Mouse (Mus musculus): ENCODE data around the gene Rxra. TPM values are rescaled to one million over a fixed set of nuclear protein-coding genes. Genes with fewer than 3 reads are reported as not detected.

Rxra gene
- polyA plus RNA-seq, 1 experiment from 2014 or later, result 17.1 TPM

- peaks cover 65% of the 10 kb centered on the region for H3K4me1 ChIP-seq
- no peak for ATAC-seq (ENCODE audit: low FRiP score, low read depth)
- H3K4me3 ChIP-seq, result no peak overlapping the region
- H3K9me3 ChIP-seq, result no peaks in the 10 kb centered on the region
- H3K36me3 ChIP-seq, result peaks cover 44% of the 10 kb centered on the region
- no peaks in the 10 kb centered on the region for H3K27me3 ChIP-seq
- H3K27ac ChIP-seq, result no peak overlapping the region
- 84% methylated on average over 9 of the region's 9 CpGs for WGBS
- H3K4me2 ChIP-seq (replicated peaks), result no peak overlapping the region
- no peak overlapping the region for H3K9ac ChIP-seq
Measured at GRCm38 (mm10) chr2:27761996-27762340, 85.7 kb downstream of the Rxra start.

DNA sequence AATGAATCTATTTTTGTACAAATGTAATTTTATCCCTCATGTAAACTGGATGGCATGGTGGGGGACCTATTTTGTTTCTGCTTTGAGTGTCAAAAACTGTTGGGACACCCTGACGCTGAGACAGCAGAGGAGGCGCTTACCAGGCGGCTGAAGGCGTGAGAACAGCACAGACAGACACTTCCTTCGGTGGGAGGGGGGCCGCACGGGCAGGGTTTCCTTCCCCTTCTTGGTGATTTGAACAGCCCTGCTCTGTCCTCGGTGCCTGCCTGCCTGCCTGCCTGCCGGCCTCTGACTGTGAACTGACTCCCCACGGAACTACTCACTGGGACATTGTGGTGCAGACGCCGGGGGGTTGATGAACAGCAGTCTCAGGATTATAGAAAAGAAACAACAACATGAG is 86.3 kb downstream of the Rxra start:
- Histone ChIP-seq H3K36me3 (peaks cover 38% of the 10 kb centered on the region), H3K9ac (no peak overlapping the region), H3K4me1 (peaks cover 60% of the 10 kb centered on the region), H3K9me3 (no peaks in the 10 kb centered on the region), H3K4me2 (replicated peaks) (no peak overlapping the region), H3K27me3 (no peaks in the 10 kb centered on the region), H3K4me3 (no peak overlapping the region), H3K27ac (peak overlapping the region; percentile 63; the same call in 1 of the 2 replicates)
- 49% methylated on average over 12 of the region's 12 CpGs for WGBS
- no peak for ATAC-seq (ENCODE audit: low FRiP score, low read depth)

- peak overlapping the region; percentile 48 for H3K9ac ChIP-seq
- peaks cover 54% of the 10 kb centered on the region for H3K4me1 ChIP-seq
- ATAC-seq (ENCODE audit: low FRiP score, low read depth), result no peak
- H3K4me3 ChIP-seq, result no peak overlapping the region
- H3K27ac ChIP-seq, result peak overlapping the region; percentile 63
- peaks cover 33% of the 10 kb centered on the region for H3K36me3 ChIP-seq
- no peaks in the 10 kb centered on the region for H3K27me3 ChIP-seq
- H3K4me2 ChIP-seq (replicated peaks), result no peak overlapping the region
- 68% methylated on average over 14 of the region's 14 CpGs for WGBS
- no peaks in the 10 kb centered on the region for H3K9me3 ChIP-seq
Measured at GRCm38 (mm10) chr2:27762920-27763780, 86.9 kb downstream of the Rxra start.

- Histone ChIP-seq H3K36me3 (peaks cover 29% of the 10 kb centered on the region), H3K4me2 (replicated peaks) (no peak overlapping the region), H3K4me3 (no peak overlapping the region), H3K9ac (peak overlapping the region; percentile 48), H3K9me3 (no peaks in the 10 kb centered on the region), H3K4me1 (peaks cover 46% of the 10 kb centered on the region), H3K27me3 (no peaks in the 10 kb centered on the region), H3K27ac (peak overlapping the region; percentile 63; the same call in 1 of the 2 replicates)
- WGBS, result 8% methylated on average over 6 of the region's 6 CpGs
- ATAC-seq (ENCODE audit: low FRiP score, low read depth), result peak; percentile 34
Measured at GRCm38 (mm10) chr2:27764256-27764936, 88.2 kb downstream of the Rxra start.

- Histone ChIP-seq H3K27ac (peak overlapping the region; percentile 63; the same call in 1 of the 2 replicates), H3K36me3 (peaks cover 24% of the 10 kb centered on the region), H3K9ac (peak overlapping the region; percentile 40; the same call in 1 of the 2 replicates), H3K27me3 (no peaks in the 10 kb centered on the region), H3K4me3 (no peak overlapping the region), H3K9me3 (no peaks in the 10 kb centered on the region), H3K4me1 (peaks cover 46% of the 10 kb centered on the region), H3K4me2 (replicated peaks) (no peak overlapping the region)
- 29% methylated on average over 3 of the region's 3 CpGs for WGBS
- peak; percentile 46 for ATAC-seq (ENCODE audit: low FRiP score, low read depth)
Measured at GRCm38 (mm10) chr2:27764937-27765319, 88.7 kb downstream of the Rxra start.

DNA sequence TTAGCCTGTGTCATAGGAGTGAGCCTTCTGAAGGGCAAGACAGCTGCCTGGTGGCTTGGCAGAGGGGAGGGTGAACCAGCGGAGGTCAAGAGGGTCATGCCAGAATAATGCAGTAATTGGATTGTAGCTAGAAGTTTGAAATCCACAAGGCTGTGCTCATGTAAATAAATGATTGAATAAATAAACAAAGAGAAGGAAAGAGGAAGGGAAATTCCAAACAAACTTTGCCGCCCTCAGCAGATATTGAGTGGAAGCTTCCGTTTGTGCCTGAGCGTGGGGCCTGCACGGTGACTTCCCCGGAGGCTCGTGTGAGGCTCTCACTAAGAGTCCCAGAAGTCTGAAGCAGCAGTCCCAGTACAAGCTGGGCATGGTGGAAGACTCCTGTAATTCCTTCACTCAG is 91.5 kb downstream of the Rxra start:
- no peak overlapping the region for H3K4me3 ChIP-seq
- H3K27ac ChIP-seq, result no peak overlapping the region
- H3K27me3 ChIP-seq, result no peaks in the 10 kb centered on the region
- peaks cover 56% of the 10 kb centered on the region for H3K4me1 ChIP-seq
- H3K9me3 ChIP-seq, result no peaks in the 10 kb centered on the region
- no peak overlapping the region for H3K9ac ChIP-seq
- 61% methylated on average over 7 of the region's 7 CpGs for WGBS
- H3K36me3 ChIP-seq, result no peaks in the 10 kb centered on the region
- no peak for ATAC-seq (ENCODE audit: low FRiP score, low read depth)
- H3K4me2 ChIP-seq (replicated peaks), result no peak overlapping the region

DNA sequence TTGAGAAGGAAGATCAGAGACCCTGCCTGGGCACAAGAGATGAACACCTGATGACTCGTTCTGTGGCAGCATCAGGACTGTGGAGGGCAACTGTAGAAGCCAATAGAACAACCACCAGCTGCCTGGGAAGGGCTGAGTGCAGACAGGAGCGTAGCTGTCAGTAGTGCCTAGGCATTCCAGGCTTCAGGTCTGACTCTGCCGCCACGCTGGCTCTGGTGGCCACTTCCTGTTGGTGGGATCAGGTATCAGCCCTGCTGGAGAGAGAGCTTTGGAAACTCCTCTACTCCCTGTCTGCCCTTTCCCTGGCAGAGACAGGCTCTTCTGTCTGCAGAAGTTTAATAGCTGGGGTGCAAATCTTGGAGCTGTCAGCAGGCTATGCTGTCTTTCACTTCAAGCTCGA is 93.5 kb downstream of the Rxra start:
- H3K27ac ChIP-seq, result no peak overlapping the region
- no peak overlapping the region for H3K4me3 ChIP-seq
- H3K4me2 ChIP-seq (replicated peaks), result peak overlapping the region; percentile 1; the same call in 1 of the 2 replicates
- H3K9ac ChIP-seq, result peak overlapping the region; percentile 27; the same call in 1 of the 2 replicates
- peaks cover 55% of the 10 kb centered on the region for H3K4me1 ChIP-seq
- no peaks in the 10 kb centered on the region for H3K36me3 ChIP-seq
- ATAC-seq (ENCODE audit: low FRiP score, low read depth), result no peak
- H3K9me3 ChIP-seq, result no peaks in the 10 kb centered on the region
- no peaks in the 10 kb centered on the region for H3K27me3 ChIP-seq
- 13% methylated on average over 5 of the region's 5 CpGs for WGBS

GRCm38 (mm10) chr2:27770205-27770604 is 94.0 kb downstream of the Rxra start:
- H3K9ac ChIP-seq, result peak overlapping the region; percentile 45; the same call in 1 of the 2 replicates
- no peak overlapping the region for H3K4me3 ChIP-seq
- no peaks in the 10 kb centered on the region for H3K27me3 ChIP-seq
- 2% methylated on average over 4 of the region's 4 CpGs for WGBS
- no peaks in the 10 kb centered on the region for H3K9me3 ChIP-seq
- no peak overlapping the region for H3K4me2 ChIP-seq (replicated peaks)
- no peak for ATAC-seq (ENCODE audit: low FRiP score, low read depth)
- H3K36me3 ChIP-seq, result no peaks in the 10 kb centered on the region
- peaks cover 56% of the 10 kb centered on the region for H3K4me1 ChIP-seq
- no peak overlapping the region for H3K27ac ChIP-seq

GRCm38 (mm10) chr2:27771936-27772335 is 95.7 kb downstream of the Rxra start:
- H3K9ac ChIP-seq, result peak overlapping the region; percentile 19; the same call in 1 of the 2 replicates
- no peaks in the 10 kb centered on the region for H3K36me3 ChIP-seq
- ATAC-seq (ENCODE audit: low FRiP score, low read depth), result 0 out of 2 replicates have a peak, but pooled peaks have one; percentile 17
- peaks cover 66% of the 10 kb centered on the region for H3K4me1 ChIP-seq
- WGBS, result 23% methylated on average over 7 of the region's 7 CpGs
- no peak overlapping the region for H3K27ac ChIP-seq
- H3K9me3 ChIP-seq, result no peaks in the 10 kb centered on the region
- H3K4me2 ChIP-seq (replicated peaks), result no peak overlapping the region
- no peaks in the 10 kb centered on the region for H3K27me3 ChIP-seq
- no peak overlapping the region for H3K4me3 ChIP-seq

DNA sequence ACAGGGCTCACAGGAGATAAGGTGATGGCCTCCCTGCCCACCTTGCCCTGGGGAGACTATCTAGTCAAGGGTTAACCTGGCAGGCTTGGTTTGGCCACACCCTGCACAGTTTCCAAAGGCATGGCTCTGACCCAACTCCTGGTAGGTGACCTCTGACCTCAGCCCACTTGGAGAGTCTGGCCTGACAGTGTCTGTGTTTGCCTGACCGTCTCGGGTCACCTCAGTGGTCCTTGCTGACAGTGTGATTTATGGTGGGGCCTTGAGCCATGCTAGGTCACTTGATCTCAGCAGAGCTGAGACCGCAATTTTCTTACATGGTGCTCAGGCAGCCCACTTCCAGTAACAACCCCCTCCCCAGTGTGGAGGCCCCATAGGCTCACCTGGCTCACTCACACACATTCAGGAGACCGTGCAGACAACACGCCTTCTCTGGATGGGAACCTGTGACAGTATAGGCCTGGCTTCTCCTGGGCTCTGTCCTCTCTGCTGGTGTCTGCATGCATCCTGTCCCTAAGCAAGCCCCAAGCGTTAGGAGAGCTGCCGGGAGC is 96.7 kb downstream of the Rxra start:
- Histone ChIP-seq H3K9me3 (no peaks in the 10 kb centered on the region), H3K27me3 (no peaks in the 10 kb centered on the region), H3K27ac (peak overlapping the region; percentile 96), H3K36me3 (no peaks in the 10 kb centered on the region), H3K9ac (no peak overlapping the region), H3K4me1 (peaks cover 72% of the 10 kb centered on the region), H3K4me2 (replicated peaks) (no peak overlapping the region), H3K4me3 (no peak overlapping the region)
- 43% methylated on average over 7 of the region's 7 CpGs for WGBS
- ATAC-seq (ENCODE audit: low FRiP score, low read depth), result no peak

DNA sequence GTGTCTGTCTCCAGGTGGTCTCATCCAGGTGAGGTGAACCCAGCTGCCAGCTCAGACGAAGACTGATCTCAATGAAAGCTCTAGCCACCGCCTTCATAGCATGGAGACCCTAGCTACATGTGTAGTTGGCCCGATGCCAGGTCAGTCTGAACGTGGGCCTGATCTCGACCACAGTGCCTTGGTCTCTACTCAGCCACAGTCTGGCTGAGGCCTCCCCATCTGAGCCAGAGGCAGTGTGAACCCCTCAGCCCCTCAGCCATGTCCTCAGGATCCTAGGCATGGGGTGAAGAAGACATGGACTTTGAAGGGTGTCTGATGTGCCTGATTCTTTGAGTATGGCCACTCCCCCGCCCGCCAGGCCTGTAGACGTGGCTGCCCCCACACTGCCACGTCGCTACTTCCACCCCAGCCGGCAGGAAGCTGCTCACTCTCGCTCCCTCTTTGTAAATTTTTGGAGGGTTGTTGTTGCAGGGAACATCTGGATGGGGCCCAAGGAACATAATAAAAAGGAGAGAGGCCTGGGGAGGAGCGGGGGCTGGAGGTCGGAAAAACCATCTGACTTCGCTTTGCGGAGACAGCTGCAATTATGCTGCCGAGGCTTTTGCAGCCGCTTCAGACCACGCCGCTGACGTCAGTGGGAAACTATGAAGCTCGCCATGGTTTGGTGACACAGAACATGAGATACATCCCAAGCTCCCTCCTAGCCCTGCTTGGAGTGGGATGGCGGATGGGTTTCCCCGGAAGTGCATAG is 97.9 kb downstream of the Rxra start:
- H3K4me2 ChIP-seq (replicated peaks), result peak overlapping the region; percentile 23
- no peaks in the 10 kb centered on the region for H3K36me3 ChIP-seq
- 17% methylated on average over 24 of the region's 24 CpGs for WGBS
- 0 out of 2 replicates have a peak overlapping the region, but pooled peaks have one; percentile 19 for H3K9ac ChIP-seq
- H3K27ac ChIP-seq, result peak overlapping the region; percentile 96
- H3K4me1 ChIP-seq, result peaks cover 73% of the 10 kb centered on the region
- no peaks in the 10 kb centered on the region for H3K9me3 ChIP-seq
- no peak overlapping the region for H3K4me3 ChIP-seq
- H3K27me3 ChIP-seq, result no peaks in the 10 kb centered on the region
- ATAC-seq (ENCODE audit: low FRiP score, low read depth), result peak; percentile 82

All from limb, embryonic 13.5 days (tissue).